Mouse (Mus musculus): ENCODE data around the gene Gm28363. TPM values are rescaled to one million over a fixed set of nuclear protein-coding genes. Genes with fewer than 3 reads are reported as not detected.

The Gm28363 gene
- not detected in 2 replicates for polyA plus RNA-seq (2015; fragmentation: Nextera tagmentation; extraction: Ambion mirVana)

GRCm38 (mm10) chr1:117696831-117697230, at the start of gene Gm28363:
Gene Gm28363, plus strand, starts transcription at chr1:117697131.

Other genes starting within 250 kb of the Gm28363 start
- not detected in 2 replicates for gene B020011L13Rik, start 84.0 kb downstream of the Gm28363 start, polyA plus RNA-seq (2015; fragmentation: Nextera tagmentation; extraction: Ambion mirVana)
- not detected in 2 replicates for gene Gm28360, start 132.9 kb downstream of the Gm28363 start, polyA plus RNA-seq (2015; fragmentation: Nextera tagmentation; extraction: Ambion mirVana)
- not detected in 2 replicates for gene Gm28168, start 230.9 kb downstream of the Gm28363 start, polyA plus RNA-seq (2015; fragmentation: Nextera tagmentation; extraction: Ambion mirVana)